Mouse (Mus musculus) limb, embryonic 11.5 days (tissue): ENCODE measurements around the gene Poglut1. TPM values are rescaled to one million over a fixed set of nuclear protein-coding genes. Genes with fewer than 3 reads are reported as not detected.

Source experiments
- ATAC-seq: fragments of 200-750 bp; cut with Nextera tagmentation; 2 replicates; pipeline ENCODE4 v1.8.0; 2017; ENCODE audit warnings: low read depth; ENCODE audit not compliant: insufficient number of reproducible peaks, low FRiP score, low TSS enrichment
- DNase-seq: peaks from one replicate; pipeline ENCODE4 v3.0.0-alpha.2; 2015; ENCODE audit warnings: low spot score
- H3K27ac ChIP-seq: fragments of 300-500 bp; sonication (generic); replicated peaks from 2 replicates; pipeline ENCODE4 v1.5.1; 2014; ENCODE audit warnings: low read depth, mild to moderate bottlenecking, low read length
- H3K27me3 ChIP-seq: fragments of 300-500 bp; sonication (generic); 2 replicates; pipeline ENCODE4 v1.6.1; 2014; ENCODE audit warnings: mild to moderate bottlenecking, low read length, mixed read lengths; ENCODE audit not compliant: control insufficient read depth, insufficient read depth
- H3K36me3 ChIP-seq: fragments of 300-500 bp; sonication (generic); 2 replicates; pipeline ENCODE4 v1.6.1; 2014; ENCODE audit warnings: mild to moderate bottlenecking, low read length, moderate library complexity, mixed read lengths; ENCODE audit not compliant: control insufficient read depth, insufficient read depth
- H3K4me1 ChIP-seq: fragments of 300-500 bp; sonication (generic); 2 replicates; pipeline ENCODE4 v1.6.1; 2014; ENCODE audit warnings: low read length, mixed read lengths; ENCODE audit not compliant: control insufficient read depth, insufficient read depth
- H3K4me2 ChIP-seq: fragments of 300-500 bp; sonication (generic); 2 replicates; pipeline ENCODE4 v1.6.1; 2014; ENCODE audit warnings: low read depth, mild to moderate bottlenecking, moderate library complexity; ENCODE audit not compliant: severe bottlenecking
- H3K4me3 ChIP-seq: fragments of 300-500 bp; sonication (generic); 2 replicates; pipeline ENCODE4 v1.5.1; 2014; ENCODE audit warnings: low read depth, low read length
- H3K9ac ChIP-seq: fragments of 300-500 bp; sonication (generic); 2 replicates; pipeline ENCODE4 v1.6.1; 2014; ENCODE audit warnings: mild to moderate bottlenecking, low read length
- H3K9me3 ChIP-seq: fragments of 300-500 bp; sonication (generic); 2 replicates; pipeline ENCODE4 v1.6.1; 2016; ENCODE audit warnings: low read length; ENCODE audit not compliant: control insufficient read depth
- WGBS: fragments of 180-500 bp; shearing (Covaris S2); extraction: QIAGEN DNeasy Blood & Tissue Kit; methylation state at CpG from one replicate; pipeline ENCODE4 v1.1.7; 2014; 5-methylcytosine and 5-hydroxymethylcytosine counted together
- polyA plus RNA-seq: library from polyadenylated mRNA; unstranded; fragments of >200 nt; fragmentation: Nextera tagmentation; extraction: Ambion mirVana; gene quantifications from 2 replicates; pipeline ENCODE4 v1.2.1, GENCODE M21; 2014

Poglut1 gene
- polyA plus RNA-seq, 1 experiment from 2014 or later, result 72.9 TPM

DNA sequence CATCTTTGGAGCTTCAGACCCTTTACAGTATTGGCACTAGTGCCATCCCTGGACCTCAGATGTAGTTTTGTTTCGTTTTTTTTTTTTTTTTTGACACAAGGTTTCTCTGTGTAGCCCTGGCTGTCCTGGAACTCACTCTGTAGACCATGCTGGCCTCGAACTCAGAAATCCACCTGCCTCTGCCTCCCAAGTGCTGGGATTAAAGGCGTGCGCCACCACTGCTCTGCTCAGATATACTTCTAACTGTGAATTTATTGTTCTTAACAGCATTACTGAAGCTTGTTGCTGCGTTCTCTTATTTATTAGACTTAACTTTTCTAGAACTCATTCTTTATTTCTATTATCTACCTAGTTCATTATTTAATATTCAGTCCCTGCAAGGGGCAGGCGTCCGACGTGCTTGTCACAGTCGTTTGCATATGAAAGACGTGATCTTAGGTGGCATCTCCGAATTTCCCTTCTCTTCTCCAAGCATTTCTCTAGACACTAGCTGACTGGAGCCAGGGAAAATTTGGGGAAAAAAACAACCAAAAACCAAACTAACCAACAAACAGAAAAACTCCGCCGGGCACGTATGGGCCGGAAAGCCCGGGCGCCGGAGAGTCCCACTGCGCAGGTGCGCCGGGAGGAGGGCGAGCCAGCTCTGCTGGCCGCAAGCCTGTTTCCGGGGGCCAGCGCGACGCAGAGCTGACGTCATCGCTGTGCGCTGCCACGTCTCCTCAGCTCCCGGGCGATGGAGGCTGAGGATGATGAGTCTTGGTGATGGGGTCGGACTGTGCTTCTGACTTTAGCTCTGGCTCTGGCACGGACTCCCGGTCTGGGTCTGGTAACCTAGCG is 12.3 kb upstream of the Poglut1 start:
- peak overlapping the region; percentile 47; the same call in 1 of the 2 replicates for H3K27ac ChIP-seq
- peak; percentile 97 for ATAC-seq
- peak; percentile 97 for DNase-seq
- no peaks in the 10 kb centered on the region for H3K27me3 ChIP-seq
- no peaks in the 10 kb centered on the region for H3K4me1 ChIP-seq
- 9% methylated on average over 37 of the region's 37 CpGs for WGBS
- no peaks in the 10 kb centered on the region for H3K9me3 ChIP-seq
- peaks cover 2% of the 10 kb centered on the region; the same call in 1 of the 2 replicates for H3K36me3 ChIP-seq
- H3K4me2 ChIP-seq, result peak overlapping the region; percentile 55
- peak overlapping the region; percentile 96 for H3K4me3 ChIP-seq
- H3K9ac ChIP-seq, result peak overlapping the region; percentile 96

GRCm38 (mm10) chr16:38558221-38558748 is 8.2 kb upstream of the Poglut1 start, which contains the start of gene Tmem39a:
Gene Tmem39a, plus strand, starts transcription at chr16:38558698.
- Histone ChIP-seq H3K27ac (no peak within 1 kb of the TSS), H3K36me3 (no peaks in the 10 kb centered on the region), H3K4me2 (no peak within 1 kb of the TSS), H3K27me3 (no peaks in the 10 kb centered on the region), H3K4me1 (no peaks in the 10 kb centered on the region), H3K4me3 (no peak within 1 kb of the TSS), H3K9ac (no peak within 1 kb of the TSS), H3K9me3 (no peaks in the 10 kb centered on the region)
- WGBS, result 83% methylated on average over 3 of the region's 3 CpGs
- ATAC-seq, result no peak
- DNase-seq, result no peak

- no peak overlapping the region for H3K4me2 ChIP-seq
- H3K4me3 ChIP-seq, result no peak overlapping the region
- DNase-seq, result no peak
- H3K36me3 ChIP-seq, result no peaks in the 10 kb centered on the region
- H3K27me3 ChIP-seq, result no peaks in the 10 kb centered on the region
- H3K4me1 ChIP-seq, result no peaks in the 10 kb centered on the region
- H3K9me3 ChIP-seq, result no peaks in the 10 kb centered on the region
- H3K27ac ChIP-seq, result no peak overlapping the region
- no peak for ATAC-seq
- no peak overlapping the region for H3K9ac ChIP-seq
- WGBS, result 87% methylated on average over 3 of the region's 3 CpGs
Observed at GRCm38 (mm10) chr16:38555988-38556387, 5.9 kb upstream of the Poglut1 start.

DNA sequence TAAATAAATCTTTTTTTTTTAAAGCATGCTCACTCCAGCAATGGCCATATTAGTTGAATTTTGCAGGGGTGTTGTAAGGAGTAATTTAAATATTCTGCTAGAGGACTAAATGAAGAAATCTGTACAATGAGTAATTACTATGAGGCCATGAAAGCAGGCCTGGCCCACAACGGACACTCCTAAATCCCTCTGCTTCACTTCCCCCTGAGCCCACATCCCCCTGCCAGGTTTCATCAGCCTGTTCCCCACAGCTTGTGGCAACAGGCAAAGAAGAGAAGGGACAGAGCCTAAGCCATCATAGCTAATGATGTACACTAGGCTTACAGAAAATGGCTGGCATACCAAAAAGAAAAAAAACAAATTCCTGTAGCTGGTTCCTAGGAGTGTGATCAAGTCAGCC is 2.1 kb downstream of the Poglut1 start:
- WGBS, result 91% methylated on average over 1 of the region's 1 CpGs
- no peak for ATAC-seq
- Histone ChIP-seq H3K27ac (no peak overlapping the region), H3K36me3 (no peaks in the 10 kb centered on the region; the same call in 1 of the 2 replicates), H3K9ac (0 out of 2 replicates have a peak overlapping the region, but pooled peaks have one; percentile 17), H3K4me2 (no peak overlapping the region), H3K27me3 (no peaks in the 10 kb centered on the region), H3K4me1 (peaks cover 7% of the 10 kb centered on the region; the same call in 1 of the 2 replicates), H3K9me3 (no peaks in the 10 kb centered on the region), H3K4me3 (no peak overlapping the region)
- no peak for DNase-seq

- no peaks in the 10 kb centered on the region for H3K9me3 ChIP-seq
- no peak for ATAC-seq
- H3K4me3 ChIP-seq, result no peak overlapping the region
- no peak for DNase-seq
- no peaks in the 10 kb centered on the region for H3K27me3 ChIP-seq
- H3K36me3 ChIP-seq, result peaks cover 12% of the 10 kb centered on the region
- no peak overlapping the region for H3K9ac ChIP-seq
- no peak overlapping the region for H3K27ac ChIP-seq
- no peaks in the 10 kb centered on the region for H3K4me1 ChIP-seq
- no peak overlapping the region for H3K4me2 ChIP-seq
- WGBS, result 94% methylated on average over 13 of the region's 13 CpGs
Observed at GRCm38 (mm10) chr16:38538716-38539380, 11.2 kb downstream of the Poglut1 start.

DNA sequence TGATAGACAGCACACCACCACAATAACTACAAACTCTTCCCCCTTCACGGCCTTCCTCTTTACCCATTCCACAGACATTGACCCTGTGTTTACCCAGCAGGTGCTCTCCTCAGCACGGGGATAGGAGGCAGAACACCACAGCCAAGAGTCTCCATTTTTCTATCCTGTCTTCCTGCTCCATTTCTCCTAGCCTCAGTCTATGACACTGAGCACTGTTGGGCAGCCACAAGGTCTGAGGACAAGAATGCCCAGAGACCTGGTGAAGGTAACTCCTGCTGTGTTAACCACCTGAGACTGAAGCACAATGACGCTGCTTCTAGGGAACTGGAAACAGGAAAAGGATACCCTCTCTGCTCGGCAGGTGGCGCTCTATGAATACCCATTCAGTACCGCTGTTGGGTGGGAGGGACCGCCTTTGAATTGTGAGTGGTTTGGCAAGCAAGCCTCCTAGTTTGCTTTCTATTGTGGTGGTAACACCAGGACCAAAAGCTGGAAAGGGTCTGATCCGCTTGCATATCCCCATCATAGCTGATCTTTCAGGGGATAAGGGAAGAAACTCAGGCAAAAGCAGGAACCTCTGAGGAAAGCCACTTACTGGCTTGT is 13.4 kb downstream of the Poglut1 start:
- Histone ChIP-seq H3K4me1 (no peaks in the 10 kb centered on the region), H3K36me3 (peaks cover 11% of the 10 kb centered on the region), H3K9ac (no peak overlapping the region), H3K9me3 (no peaks in the 10 kb centered on the region), H3K27me3 (no peaks in the 10 kb centered on the region), H3K27ac (no peak overlapping the region), H3K4me3 (no peak overlapping the region), H3K4me2 (no peak overlapping the region)
- WGBS, result 53% methylated on average over 8 of the region's 8 CpGs
- ATAC-seq (no peak), DNase-seq (peak; percentile 79)

- H3K4me2 ChIP-seq, result no peak overlapping the region
- H3K4me3 ChIP-seq, result no peak overlapping the region
- no peaks in the 10 kb centered on the region for H3K27me3 ChIP-seq
- H3K4me1 ChIP-seq, result no peaks in the 10 kb centered on the region
- DNase-seq, result no peak
- ATAC-seq, result no peak
- H3K9me3 ChIP-seq, result no peaks in the 10 kb centered on the region
- no peak overlapping the region for H3K9ac ChIP-seq
- WGBS, result 92% methylated on average over 6 of the region's 6 CpGs
- H3K27ac ChIP-seq, result no peak overlapping the region
- peaks cover 8% of the 10 kb centered on the region; the same call in 1 of the 2 replicates for H3K36me3 ChIP-seq
Observed at GRCm38 (mm10) chr16:38526264-38526663, 23.8 kb downstream of the Poglut1 start.
